Mouse (Mus musculus) ES-Bruce4 (cell line): ENCODE data around the gene Eif1ad.

Experiments
- EP300 ChIP-seq: IDR thresholded peaks from 2 replicates; pipeline ENCODE4 v1.6.1; 2011; ENCODE audit warnings: low read depth, low read length; ENCODE audit not compliant: insufficient read depth
- POLR2A ChIP-seq: IDR thresholded peaks from one replicate; pipeline ENCODE4 v1.8.1; 2011; ENCODE audit warnings: low read length; ENCODE audit not compliant: insufficient read depth

DNA sequence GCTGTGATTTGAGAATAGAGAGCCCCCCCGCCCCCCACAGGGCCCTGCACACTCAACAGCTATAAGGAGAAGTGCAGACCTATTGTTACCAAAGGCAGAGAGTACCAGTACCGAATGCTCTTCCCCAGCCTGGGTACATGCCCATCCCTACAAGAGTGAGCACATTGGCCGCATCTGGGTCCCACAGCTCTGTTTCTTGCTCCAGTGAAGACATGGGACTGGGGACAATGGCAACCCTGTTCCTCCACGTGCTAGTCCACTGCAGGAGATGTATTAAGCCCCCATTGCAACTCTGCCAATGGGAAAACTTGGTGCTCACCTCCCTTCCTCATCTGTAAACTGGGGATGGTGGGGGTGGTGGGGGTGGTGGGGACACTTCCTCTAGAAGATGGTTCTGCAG is 47.3 kb downstream of the Eif1ad start:
- no peak for TF ChIP-seq EP300
- TF ChIP-seq POLR2A, result no peak
